Mouse (Mus musculus) megakaryocyte progenitor cell, adult 5-6 weeks (primary cell): ENCODE measurements around the gene Pla2g5. TPM values are rescaled to one million over a fixed set of nuclear protein-coding genes. Genes with fewer than 3 reads are reported as not detected.
"Not testable (repeated sequence)": the region's sequence is repeated elsewhere in the genome, so short reads cannot be mapped to it uniquely, and the experiment has no call there.

ENCODE experiments used
- ATAC-seq: replicated peaks from 2 replicates; pipeline ENCODE4 v1.8.0; 2016; ENCODE audit warnings: mild to moderate bottlenecking, moderate TSS enrichment, inconsistent platforms; ENCODE audit not compliant: poor library complexity
- total RNA-seq, 2 experiments: library from RNA; stranded (forward) in 1 of 2; stranded (reverse) in 1 of 2; fragments of 157-497, 149-512 nt in 1 of 2; fragments of 200-1000 nt in 1 of 2; gene quantifications; 2 replicates each; pipeline versions ENCODE4 v1.2.3 to v1.2.4; 2015 to 2017

Pla2g5 gene
- total RNA-seq (2015), result not detected in 2 replicates
- not detected in 2 replicates for total RNA-seq (2017)

- ATAC-seq, result no peak
Measured at GRCm38 (mm10) chr4:138863344-138863998, at the start of gene Pla2g5. TSS of gene Pla2g5 (minus strand) at chr4:138863482.

GRCm38 (mm10) chr4:138905624-138906337 lies 42.5 kb upstream of the Pla2g5 start:
- ATAC-seq, result peak; percentile 82

- no peak for ATAC-seq
Measured at GRCm38 (mm10) chr4:138899361-138899760, 36.1 kb upstream of the Pla2g5 start.

DNA sequence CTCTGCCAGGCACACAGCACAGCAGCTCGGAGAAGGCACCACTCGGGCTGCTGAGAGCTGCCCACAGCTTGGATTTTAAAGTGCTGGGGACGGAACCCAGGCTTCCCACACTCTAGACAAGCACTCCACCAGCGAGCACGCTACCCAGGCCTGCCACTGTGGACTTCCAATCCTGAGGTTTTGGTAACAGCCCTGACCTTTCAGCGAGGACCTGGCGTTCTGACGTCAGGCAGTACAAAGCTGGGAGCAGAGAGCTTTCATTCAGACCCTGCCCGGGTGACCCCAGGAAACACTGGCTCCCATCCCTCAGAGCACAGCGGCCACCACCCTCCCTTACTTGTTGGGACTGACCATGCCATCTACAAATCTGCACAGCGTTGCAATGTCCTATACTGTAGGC lies 30.5 kb upstream of the Pla2g5 start:
- not testable (repeated sequence) for ATAC-seq

DNA sequence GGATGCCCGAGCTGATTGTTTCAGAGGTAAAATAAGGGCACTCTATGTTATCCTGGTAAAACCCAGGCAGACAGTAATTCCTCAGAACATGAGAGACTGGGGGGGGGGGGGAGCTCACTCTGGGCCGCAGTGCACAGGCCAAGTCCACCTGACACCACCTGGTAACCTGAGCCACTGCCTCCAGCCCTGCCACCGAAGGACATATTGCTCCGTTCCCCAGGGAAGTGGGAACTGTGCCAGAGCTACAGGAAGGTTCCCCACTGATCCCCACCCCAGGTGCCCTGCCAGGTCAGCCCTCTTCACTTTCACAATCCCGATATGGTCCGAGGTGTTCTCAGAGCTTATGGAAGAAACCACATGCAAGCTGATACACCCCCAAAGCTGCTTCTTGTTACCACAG lies 29.4 kb upstream of the Pla2g5 start:
- ATAC-seq, result no peak

GRCm38 (mm10) chr4:138889635-138890034 lies 26.4 kb upstream of the Pla2g5 start:
- no peak for ATAC-seq

DNA sequence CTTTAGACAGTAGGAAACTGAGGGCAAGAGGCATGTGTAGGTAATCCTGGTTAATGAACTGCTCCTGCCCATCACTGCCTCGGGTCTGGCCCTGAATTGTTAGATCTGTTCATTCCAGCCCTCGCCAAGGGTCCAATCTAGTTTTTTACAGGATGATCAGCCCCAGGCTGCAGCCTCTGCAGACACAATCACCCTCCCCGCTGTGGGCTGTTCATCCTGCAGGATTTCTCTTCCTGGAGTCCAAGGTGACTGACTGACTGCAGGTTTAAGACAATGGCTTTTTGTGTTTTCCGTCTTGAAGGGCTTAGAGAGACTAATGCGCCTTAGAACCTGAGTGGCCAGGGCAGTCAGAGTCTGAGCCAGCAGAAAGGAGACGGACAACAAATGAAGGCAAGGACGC lies 25.9 kb upstream of the Pla2g5 start:
- no peak for ATAC-seq

- peak; percentile 96 for ATAC-seq
Measured at GRCm38 (mm10) chr4:138884261-138884660, 21.0 kb upstream of the Pla2g5 start.

DNA sequence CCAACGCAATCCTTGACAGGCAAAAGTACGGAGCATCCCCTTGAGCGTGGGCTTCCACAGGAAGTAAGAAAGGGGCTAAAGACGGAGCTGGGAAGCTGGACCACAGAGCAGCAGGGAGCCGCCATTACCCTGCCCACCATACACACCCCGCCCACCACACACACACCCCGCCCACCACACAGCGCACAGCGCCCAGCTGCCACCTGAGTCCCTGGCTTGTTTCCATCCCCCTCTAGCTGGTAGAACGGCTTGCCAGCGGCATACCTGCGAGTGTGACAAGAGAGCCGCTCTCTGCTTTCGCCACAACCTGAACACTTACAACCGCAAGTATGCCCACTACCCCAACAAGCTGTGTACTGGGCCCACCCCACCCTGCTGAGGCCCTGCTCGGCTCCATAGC lies 18.9 kb upstream of the Pla2g5 start:
- ATAC-seq, result no peak

- ATAC-seq, result no peak
Measured at GRCm38 (mm10) chr4:138880811-138881584, 17.7 kb upstream of the Pla2g5 start.

GRCm38 (mm10) chr4:138879808-138880207 lies 16.5 kb upstream of the Pla2g5 start:
- ATAC-seq, result no peak

DNA sequence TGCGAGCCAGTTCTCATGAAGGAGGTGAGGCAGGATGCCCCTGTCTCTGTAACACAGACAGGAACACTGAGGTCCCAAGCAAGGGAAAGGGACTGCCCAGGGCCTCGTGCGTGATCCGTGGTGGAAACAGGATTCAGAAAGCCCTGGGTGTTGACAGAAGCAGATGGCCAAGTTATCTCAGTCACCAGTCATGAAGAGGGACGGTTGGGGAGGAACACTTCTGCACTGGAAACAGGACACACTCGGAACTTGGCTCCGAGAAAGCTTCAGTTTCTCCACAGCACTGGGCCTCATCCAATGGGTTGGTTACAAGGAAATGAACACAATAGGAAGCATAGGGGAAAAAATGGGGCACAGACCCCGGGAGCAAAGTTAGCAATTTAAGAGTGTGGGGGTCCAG lies 15.5 kb upstream of the Pla2g5 start:
- no peak for ATAC-seq

- ATAC-seq, result no peak
Measured at GRCm38 (mm10) chr4:138877731-138878130, 14.4 kb upstream of the Pla2g5 start, which contains the start of gene Pla2g2e. TSS of gene Pla2g2e (plus strand) at chr4:138877942.

DNA sequence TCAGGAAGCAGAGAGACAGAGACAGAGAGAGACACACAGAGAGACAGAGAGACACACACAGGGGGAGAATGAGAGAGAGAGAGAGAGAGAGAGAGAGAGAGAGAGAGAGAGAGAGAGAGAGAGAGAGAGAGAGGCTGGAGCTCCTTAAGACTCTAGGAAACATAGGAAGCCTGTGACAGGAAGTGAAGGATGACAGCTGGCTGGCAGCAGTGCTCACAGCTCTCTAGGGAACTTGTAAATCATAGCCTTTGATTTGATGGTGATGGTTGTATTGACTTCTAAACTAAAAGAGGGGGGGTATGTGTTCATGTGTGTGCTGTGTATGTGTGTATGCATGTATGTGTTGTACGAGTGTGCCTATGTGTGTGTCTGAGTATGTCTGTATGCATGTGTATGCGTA lies 12.7 kb upstream of the Pla2g5 start:
- ATAC-seq, result no peak

DNA sequence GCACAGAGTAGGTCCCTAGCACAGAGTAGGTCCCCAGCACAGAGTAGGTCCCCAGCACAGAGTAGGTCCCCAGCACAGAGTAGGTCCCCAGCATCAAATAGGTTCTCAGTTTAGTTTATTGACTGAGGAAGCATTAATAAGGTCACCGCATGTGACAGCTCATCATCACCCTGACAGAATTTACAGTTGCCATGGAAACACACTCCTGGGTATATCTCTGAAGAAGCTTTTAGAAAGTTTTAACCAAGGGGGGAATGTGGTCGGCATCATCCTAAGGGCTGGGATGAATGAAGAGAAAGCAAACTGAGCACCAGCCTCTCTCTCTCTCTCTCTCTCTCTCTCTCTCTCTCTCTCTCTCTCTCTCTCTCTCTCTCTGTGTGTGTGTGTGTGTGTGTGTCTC lies 12.0 kb upstream of the Pla2g5 start:
- ATAC-seq, result not testable (repeated sequence)

DNA sequence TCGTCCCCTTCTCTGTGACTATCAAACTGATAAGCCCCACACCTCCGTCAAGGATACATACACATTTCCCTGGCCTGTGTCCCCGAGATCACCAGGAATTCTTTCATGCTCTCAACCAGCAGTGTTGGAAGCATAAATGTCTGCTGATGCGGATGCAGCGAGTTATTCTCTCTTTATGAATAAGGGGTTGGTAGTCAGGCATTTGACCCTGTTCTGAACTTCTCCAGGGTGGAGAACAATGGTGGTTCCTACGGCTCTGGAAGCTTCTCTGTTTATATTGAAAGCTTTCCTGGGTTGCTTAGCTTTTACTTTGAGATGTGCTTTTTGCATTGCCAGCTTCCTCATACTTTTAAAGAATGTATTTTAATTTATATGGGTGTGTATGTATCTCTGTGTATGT lies 10.6 kb upstream of the Pla2g5 start, which contains the start of gene Gm13030:
Gene Gm13030 (minus strand): TSS at position 101 of the 400 bp plus-strand sequence.
- ATAC-seq, result no peak

GRCm38 (mm10) chr4:138868666-138869065 lies 5.4 kb upstream of the Pla2g5 start:
- ATAC-seq, result no peak

DNA sequence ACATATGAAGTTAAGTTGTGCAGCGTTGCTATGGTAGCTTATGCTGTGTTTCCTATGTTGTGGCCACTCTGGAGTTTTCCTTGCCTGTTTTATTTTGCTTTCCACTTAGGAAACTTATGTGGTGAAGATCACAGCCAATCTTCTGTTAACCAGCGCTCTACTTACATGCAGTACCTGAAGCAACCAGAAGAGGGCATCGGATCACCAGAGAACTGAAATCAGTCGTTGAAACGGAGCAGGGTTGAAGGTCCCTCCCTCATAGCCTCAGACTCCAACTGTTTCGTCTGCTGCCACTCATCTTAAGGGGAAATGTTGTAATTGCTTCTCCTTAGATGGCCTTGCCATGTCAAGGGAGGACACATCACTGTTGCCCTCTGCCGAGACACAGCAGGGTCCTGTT lies 3.1 kb upstream of the Pla2g5 start:
- ATAC-seq, result peak; percentile 89

- ATAC-seq, result no peak
Measured at GRCm38 (mm10) chr4:138865991-138866390, 2.7 kb upstream of the Pla2g5 start.

- ATAC-seq, result no peak
Measured at GRCm38 (mm10) chr4:138865092-138865491, 1.8 kb upstream of the Pla2g5 start.

- peak; percentile 77 for ATAC-seq
Measured at GRCm38 (mm10) chr4:138859728-138860127, 3.6 kb downstream of the Pla2g5 start.

GRCm38 (mm10) chr4:138859245-138859644 lies 4.0 kb downstream of the Pla2g5 start:
- no peak for ATAC-seq
